Mouse (Mus musculus): ENCODE data around the gene Timm50.

The Timm50 gene

GRCm38 (mm10) chr7:28311926-28312543 lies at the start of gene Timm50:
Timm50 (minus strand) TSS chr7:28312072.
- DNase-seq (ENCODE audit: low spot score): peak; percentile 96

DNA sequence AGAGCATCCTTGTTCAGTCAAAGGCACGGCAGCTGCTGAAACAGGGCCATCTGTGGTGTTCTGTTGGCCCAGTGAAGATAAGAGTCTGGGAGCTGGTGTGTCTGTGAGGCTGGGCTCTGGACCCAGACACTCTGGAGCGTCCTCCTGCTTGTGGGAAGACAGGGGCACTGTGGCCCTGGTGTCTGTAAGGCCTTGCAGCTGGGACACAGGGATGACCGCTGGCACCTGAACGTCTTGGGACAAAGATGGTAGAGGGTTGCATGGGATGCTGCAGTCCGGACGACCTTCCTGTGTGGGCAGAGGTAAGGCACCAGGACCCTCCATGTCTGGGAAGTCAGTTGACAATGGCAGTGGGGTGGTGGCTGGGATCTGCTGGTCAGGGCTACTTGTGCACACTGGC lies 48.4 kb upstream of the Timm50 start:
- no peak for DNase-seq (ENCODE audit: low spot score)

- DNase-seq (ENCODE audit: low spot score): no peak
These were observed 48.0 kb upstream of the Timm50 start for GRCm38 (mm10) chr7:28359854-28360253.

DNA sequence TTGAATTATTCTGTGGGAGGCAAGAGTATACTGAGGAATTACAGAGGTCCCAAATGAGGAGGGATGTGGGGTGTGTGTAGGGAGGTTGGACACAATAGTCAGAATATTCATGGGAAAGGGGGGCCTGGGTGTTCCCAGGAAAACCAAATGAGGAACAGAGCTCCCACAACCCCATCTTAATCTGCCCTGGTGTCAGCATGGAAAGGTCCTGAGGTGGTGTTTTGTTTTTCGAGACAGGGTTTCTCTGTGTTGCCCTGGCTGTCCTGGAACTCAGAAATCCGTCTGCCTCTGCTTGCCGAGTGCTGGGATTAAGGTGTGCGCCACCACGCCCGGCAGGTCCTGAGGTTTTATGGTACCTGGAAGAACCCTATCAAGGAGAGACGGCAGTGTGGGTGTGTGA lies 46.6 kb upstream of the Timm50 start:
- no peak for DNase-seq (ENCODE audit: low spot score)

GRCm38 (mm10) chr7:28357984-28358383 lies 46.1 kb upstream of the Timm50 start:
- no peak for DNase-seq (ENCODE audit: low spot score)

DNA sequence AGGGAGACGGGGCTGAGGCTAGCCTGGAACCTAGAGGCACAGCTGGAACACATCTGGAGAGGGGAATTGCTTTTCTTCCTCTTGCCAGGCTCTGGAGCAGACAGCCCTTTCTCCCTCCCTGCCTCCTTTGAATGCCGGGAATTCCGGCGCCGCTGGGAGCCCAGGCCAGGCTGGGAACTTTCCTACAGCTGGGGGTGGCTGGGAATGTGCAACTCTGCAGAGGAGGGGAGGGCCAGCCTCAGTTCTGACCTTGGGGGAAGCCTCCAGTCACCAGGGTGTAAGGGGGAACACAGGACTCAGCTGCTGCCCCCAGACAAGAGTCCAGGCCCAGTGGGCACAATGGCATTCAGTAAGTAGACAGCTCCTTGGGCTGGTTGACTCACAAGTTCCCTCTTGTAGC lies 45.1 kb upstream of the Timm50 start:
- no peak for DNase-seq (ENCODE audit: low spot score)

DNA sequence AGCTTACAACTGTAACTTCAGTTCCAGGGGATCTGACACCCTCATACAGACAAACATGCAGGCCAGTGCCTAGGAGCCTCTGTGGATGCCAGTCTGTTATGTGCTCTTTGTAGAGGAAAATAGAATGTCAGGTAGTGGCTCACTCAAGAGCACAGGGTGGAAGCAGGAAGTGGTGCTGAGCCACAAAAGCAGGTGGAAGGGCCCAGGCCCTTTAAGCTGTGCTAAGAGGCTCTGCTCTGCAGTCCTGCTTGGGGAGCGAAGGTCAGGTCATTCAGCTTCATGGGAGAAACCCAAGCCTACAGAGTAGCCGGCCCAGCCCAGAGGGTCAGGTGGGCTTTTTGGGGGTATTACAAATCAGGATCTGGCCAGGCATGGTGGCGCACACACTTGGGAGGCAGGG lies 43.3 kb upstream of the Timm50 start:
- no peak for DNase-seq (ENCODE audit: low spot score)

DNA sequence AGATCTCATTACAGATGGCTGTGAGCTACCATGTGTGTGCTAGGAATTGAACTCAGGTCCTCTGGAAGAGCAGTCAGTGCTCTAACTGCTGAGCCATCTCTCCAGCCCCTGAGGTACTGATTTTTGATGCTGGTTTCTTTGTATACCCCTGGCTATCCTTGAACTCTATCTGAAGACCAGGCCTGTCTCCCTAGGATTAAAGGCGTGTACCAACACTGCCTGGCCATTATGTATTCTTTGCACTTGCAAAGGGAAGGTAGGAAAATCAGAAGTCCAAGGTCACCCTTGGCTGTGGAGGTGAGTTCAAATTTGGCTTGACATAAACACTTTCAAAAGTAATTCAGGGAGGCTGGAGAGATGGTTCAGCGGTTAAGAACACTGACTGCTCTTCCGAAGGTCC lies 42.7 kb upstream of the Timm50 start:
- DNase-seq (ENCODE audit: low spot score): no peak

DNA sequence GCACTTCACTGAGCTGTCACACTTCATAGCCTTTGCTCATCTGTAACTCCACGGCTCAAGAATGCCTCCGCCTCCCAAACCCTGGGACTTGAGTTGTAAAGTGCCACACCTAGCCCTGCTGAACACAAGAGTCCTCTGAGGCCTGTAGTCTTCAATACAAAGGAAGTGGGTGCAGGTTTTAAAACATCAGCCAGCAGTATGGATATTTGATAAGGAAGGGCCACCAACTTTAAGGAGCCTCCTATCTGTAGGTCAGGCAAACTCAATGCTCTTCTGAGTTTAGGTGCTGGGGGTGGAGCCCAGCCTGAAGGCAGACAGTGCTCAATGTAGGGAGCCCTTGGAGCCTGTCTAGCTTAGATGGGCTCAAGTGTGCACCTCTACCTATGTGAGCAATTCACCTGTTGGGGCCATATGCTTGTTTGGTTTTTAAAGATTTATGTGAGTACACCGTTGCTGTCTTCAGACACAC lies 42.3 kb upstream of the Timm50 start:
- DNase-seq (ENCODE audit: low spot score): no peak

- no peak for DNase-seq (ENCODE audit: low spot score)
These were observed 41.4 kb upstream of the Timm50 start for GRCm38 (mm10) chr7:28353267-28353666.

- DNase-seq (ENCODE audit: low spot score): no peak
These were observed 39.9 kb upstream of the Timm50 start for GRCm38 (mm10) chr7:28351676-28352191.

- peak; percentile 90 for DNase-seq (ENCODE audit: low spot score)
These were observed 38.4 kb upstream of the Timm50 start, which contains the start of gene Rps16 for GRCm38 (mm10) chr7:28350155-28350883. Rps16 (plus strand) TSS chr7:28350652.

- no peak for DNase-seq (ENCODE audit: low spot score)
These were observed 36.7 kb upstream of the Timm50 start for GRCm38 (mm10) chr7:28348601-28349000.

DNA sequence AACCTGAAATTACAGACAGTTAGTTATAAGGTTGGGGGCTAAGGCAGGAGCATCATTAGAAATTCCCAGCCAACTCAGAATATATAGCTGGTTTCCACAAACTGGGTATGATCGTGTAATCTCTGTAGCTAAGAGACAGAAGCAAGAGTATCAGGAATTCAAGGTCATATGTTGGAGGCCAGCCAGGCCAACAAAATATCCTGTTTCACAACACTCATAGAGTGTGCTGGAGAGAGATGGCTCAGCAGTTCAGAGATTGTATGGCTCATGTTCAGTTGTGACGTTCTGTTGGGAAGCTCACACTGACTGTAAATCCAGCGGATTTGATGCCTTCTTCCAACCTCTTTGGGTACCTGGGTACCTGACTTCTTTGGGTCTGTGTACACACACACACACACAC lies 35.9 kb upstream of the Timm50 start:
- no peak for DNase-seq (ENCODE audit: low spot score)

DNA sequence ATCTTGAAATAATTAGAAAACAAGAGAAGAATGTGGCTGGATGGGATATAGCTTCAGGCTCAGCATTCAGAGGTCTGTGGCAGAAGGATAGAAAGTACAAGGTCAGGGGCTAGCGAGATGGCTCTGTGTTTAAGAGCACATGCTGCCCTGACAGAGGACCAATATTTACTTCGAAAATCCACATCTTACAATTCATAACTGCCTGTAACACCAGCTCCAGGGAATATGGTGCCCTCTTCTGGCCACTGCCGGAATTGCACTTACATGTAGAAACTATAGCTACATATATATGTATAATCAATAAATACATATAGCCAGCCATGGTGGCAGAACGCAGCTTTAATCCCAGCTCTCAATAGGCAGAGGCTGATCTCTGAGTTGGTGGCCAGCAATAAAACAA lies 32.8 kb upstream of the Timm50 start:
- no peak for DNase-seq (ENCODE audit: low spot score)

DNA sequence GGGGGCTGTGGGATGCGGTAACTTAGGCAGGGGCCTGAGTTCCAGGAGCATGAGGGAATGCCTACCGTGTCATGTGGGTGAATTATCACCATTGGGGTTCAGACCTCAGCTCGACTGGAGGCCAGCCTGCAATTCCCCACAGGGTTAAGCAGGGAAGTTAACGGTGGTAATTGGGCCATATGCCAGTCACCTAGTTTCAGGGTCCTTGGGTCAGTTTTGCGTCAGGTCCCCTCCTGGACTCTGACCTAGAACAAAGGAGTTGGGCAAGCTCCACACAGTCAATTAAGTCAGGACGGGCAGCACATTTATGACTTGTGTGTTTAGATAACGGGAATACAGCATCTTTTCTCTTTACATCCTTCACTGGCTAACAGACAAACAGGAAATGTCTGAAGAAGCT lies 29.5 kb upstream of the Timm50 start:
- no peak for DNase-seq (ENCODE audit: low spot score)

- no peak for DNase-seq (ENCODE audit: low spot score)
These were observed 27.5 kb upstream of the Timm50 start for GRCm38 (mm10) chr7:28339213-28339917.

DNA sequence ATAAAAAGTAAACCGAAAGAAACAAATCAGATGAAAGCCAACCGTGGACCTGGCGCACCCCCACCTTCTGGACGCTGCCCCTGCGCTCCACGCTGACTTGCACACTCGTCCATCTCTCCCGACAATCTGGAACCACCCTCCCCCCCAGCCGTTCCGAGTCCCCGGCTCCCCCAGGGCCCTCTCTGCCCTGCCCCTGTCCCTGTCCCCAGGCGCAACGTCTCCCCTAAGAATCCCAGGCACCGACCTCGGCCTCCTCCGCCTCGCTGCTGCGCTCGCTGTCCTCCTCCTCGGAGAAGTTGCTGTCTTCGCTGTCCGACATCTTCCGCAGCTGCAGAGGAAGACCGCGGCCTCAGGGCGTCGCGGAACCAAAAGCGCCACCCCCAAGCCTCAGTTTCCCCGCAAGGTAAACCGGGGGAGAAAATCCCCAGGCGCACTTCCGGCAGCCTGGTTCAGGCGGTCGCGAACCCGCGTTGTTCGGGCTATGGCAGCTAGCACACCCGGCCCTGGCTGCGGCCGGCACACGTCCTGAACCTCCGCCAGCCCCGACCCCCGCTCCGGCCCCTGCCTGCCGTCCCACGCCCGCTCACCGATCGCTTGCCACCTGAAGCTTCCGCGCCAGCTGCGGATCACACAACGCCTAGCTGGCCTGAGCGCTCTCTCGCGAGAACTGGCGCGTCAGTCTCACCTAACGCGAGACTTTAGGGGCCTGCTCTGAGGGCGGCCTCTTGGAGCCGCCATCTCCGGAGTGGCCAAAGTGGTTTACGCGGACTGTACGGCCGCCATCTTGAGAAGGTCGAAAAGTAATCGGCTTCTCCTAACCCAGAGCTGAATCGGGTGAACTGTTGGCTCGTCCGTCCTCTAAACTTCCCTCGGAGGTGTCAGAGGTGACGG lies 26.5 kb upstream of the Timm50 start, which contains the start of gene Supt5:
Supt5 (minus strand) TSS at position 639 of the 891 bp plus-strand sequence.
- peak; percentile 95 for DNase-seq (ENCODE audit: low spot score)

GRCm38 (mm10) chr7:28335471-28335870 lies 23.6 kb upstream of the Timm50 start:
- DNase-seq (ENCODE audit: low spot score): no peak

- no peak for DNase-seq (ENCODE audit: low spot score)
These were observed 22.7 kb upstream of the Timm50 start for GRCm38 (mm10) chr7:28334534-28334933.

DNA sequence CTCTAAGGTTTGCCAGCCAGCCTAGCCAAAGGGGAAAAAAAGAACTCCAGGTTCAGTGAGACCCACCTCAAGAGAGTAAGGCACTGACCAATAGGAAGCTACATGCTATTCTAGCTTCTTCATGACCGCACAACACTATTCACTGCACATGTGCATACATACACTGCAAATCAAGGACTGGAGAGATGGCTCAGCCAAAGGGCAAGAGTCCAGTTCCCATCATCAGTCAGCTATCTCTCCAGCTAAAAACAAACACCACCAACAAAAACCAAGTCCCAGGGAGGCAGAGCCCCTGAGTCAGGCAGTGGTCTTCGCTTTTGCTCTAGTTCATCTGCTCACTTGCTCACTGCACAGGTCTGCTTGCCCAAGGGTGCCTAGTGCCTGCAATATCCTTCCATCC lies 16.4 kb upstream of the Timm50 start:
- no peak for DNase-seq (ENCODE audit: low spot score)

- no peak for DNase-seq (ENCODE audit: low spot score)
These were observed 14.6 kb upstream of the Timm50 start for GRCm38 (mm10) chr7:28326457-28326856.

Data from left cerebral cortex, adult 11 months (tissue).